Mouse (Mus musculus): Measurements from ENCODE around the gene Pik3r2.

The Pik3r2 gene

DNA sequence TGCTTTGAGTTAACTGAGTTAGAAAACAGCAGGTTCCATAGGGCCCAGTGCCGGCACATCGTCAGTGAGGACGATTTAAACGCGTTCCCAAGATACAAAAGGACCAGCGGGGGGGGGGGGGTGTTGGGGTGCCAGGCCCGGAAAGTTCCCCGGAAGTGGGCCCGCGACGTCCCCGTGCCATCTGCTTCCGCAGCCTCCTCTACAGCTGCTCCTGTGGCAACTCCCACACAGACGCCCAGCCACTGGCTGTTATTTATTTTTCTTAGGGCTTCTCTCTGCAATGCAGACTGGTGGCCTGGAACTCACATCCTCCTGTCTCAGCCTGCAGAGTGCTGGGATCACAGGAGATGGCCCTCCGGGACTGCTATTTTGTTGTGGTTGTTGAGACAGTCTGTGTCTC lies 24.6 kb upstream of the Pik3r2 start:
- DNase-seq (ENCODE audit: low spot score in 2 of 2): peak in 1 of 2 experiments; percentile 57

DNA sequence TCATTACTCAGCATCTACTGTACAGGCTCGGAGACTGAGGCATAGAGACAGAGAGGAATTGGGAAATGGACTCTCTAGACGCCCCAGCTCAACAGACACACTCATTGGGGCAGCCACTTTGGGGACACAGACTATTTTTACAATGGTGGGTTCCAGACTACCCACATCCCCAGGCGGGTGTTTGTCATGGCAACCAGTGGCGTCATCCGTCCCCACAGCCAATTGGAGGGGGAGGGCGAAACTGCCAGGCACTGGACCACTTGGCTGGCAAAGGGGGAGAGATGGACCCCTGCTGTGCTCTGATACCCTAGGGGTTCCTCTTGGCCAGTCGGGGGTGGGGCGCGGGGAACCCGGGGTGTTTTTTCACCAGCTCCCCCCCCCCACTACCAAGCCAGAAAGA lies 24.1 kb upstream of the Pik3r2 start:
- peak in 1 of 2 experiments; percentile 57 for DNase-seq (ENCODE audit: low spot score in 2 of 2)

GRCm38 (mm10) chr8:70798281-70798680 lies 21.8 kb upstream of the Pik3r2 start:
- no peak for DNase-seq (ENCODE audit: low spot score in 2 of 2)

GRCm38 (mm10) chr8:70797081-70798070 lies 20.9 kb upstream of the Pik3r2 start:
- peak; percentile 64 to 74 for DNase-seq (ENCODE audit: low spot score in 2 of 2)

DNA sequence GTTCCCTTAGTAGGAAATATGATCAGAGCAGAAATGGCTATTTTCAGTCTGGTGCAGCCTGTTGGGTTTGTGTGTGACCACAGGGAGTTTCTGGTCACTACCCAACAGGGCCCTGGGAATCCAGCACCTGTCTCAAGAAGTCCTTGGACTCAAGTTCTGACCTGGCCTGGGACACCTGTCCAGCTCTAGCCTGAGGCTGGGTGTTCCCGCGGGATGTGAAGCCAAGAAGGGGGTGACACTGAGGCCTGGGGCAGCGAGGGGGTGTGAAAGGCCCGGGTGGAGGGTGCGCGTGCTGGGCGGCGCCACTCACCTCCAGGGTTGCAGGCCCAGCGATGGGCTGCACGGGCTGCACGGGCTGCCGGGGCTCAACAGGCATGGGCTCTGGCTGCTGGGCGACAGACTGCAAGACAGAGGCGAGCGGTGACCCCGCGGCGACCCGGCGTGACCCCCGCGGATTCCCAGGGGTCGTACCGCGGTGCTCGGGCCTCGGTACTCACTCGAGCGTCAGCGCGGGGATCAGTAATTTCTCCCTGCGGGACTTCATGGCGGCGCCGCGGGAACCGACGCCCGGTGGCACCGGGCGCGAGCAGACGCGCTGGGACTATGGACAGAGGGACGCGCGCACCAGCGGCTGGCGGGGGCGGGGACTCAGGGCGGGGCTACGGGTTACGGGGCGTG lies 20.0 kb upstream of the Pik3r2 start:
- DNase-seq (ENCODE audit: low spot score in 2 of 2): no peak

GRCm38 (mm10) chr8:70795370-70795769 lies 18.9 kb upstream of the Pik3r2 start:
- DNase-seq (ENCODE audit: low spot score in 2 of 2): no peak

DNA sequence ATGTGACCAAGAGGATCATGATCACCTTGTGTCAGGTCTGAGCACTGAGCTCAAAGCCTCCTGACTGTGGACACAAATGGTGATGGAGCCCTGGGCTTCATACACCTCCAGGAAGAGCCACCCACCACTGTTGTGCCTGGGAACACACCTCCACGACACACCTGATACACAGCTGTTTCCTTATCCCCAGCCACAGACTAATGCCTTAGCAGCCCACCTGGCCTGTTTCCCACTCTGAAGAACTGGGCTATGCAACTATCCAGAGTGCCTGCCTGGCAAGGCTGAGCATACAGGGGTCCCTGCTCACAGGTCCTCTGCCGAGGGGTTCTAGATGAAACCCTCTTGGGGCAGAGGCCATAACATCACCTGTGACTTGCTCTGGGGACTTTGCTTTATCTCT lies 17.7 kb upstream of the Pik3r2 start:
- DNase-seq (ENCODE audit: low spot score in 2 of 2): no peak

- DNase-seq (ENCODE audit: low spot score in 2 of 2): no peak
Observed at GRCm38 (mm10) chr8:70792700-70793099, 16.2 kb upstream of the Pik3r2 start.

DNA sequence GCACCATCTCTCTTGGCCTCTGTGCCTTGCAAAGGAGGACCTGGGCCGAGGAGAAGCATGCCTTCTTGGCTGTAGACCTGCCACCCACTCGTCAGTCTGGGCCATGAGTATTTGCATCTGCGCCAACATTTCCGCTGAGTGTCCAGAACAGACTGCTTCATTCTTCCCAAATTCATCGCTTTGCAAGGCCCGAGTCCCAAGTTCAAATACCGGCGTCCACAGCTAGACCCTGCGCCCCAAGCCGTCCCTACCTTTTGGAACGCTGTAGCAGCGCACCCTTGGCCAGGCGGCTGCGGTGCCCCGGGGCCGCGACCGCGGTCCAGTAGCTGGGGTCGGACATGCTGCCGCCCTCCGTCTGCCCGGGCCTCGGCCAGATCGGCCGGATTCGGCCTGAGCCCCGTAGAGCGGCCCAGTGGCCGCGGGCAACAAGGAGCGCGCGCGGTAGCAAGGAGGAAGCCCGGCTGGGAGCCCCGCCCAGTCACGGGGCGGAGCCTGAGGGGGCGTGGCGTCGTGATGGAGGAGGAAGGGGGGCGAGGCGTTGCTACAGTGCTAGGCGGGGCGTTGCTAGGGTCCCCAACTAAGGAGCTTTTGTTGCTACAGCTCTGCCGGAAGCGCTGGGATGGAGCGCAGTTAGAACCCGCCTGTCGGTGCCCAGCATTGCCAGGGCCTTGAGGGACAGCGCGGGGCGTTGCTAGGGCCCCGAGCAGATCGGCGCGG lies 15.6 kb upstream of the Pik3r2 start:
- peak; percentile 92 for DNase-seq (ENCODE audit: low spot score in 2 of 2)

DNA sequence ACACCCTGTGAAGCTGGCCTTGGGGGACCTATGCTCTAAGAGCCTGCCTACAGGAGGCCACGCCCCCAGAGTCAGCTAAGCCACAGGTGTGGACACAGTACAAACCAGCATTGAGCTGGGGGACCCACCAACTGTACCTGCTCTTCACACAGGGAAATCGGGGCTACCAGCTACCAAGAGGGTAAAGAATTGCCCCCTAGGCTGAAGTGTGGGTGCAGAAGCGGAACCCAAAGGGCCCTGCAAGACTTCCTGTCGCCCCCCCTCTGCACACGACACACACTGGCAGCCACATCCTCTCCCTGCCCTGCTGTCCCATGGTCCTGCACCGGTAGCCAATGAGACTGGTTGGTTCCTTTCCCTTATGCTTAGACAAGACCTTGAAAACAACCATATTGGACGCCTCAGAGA lies 14.8 kb upstream of the Pik3r2 start:
- no peak for DNase-seq (ENCODE audit: low spot score in 2 of 2)

GRCm38 (mm10) chr8:70790846-70791245 lies 14.3 kb upstream of the Pik3r2 start:
- no peak for DNase-seq (ENCODE audit: low spot score in 2 of 2)

DNA sequence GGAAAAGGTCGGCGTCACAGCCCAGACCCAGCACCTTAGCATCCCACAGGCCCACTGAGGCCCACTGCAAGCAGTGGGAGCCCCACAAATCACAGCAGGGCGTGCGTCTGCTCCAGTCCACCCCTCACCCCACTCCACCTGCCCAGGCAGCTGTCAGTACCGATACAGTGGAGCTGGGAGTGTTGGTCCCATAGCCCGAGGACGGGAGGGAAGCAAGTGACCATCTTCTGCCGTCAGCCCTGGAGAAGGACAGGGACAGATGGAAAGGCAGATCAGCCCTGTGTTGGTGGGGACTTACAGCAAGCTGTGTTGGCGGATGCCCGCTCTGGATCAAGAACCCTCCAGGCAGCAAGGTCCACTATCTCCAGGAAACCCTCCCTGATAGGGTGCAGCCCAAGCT lies 12.5 kb upstream of the Pik3r2 start:
- no peak for DNase-seq (ENCODE audit: low spot score in 2 of 2)

DNA sequence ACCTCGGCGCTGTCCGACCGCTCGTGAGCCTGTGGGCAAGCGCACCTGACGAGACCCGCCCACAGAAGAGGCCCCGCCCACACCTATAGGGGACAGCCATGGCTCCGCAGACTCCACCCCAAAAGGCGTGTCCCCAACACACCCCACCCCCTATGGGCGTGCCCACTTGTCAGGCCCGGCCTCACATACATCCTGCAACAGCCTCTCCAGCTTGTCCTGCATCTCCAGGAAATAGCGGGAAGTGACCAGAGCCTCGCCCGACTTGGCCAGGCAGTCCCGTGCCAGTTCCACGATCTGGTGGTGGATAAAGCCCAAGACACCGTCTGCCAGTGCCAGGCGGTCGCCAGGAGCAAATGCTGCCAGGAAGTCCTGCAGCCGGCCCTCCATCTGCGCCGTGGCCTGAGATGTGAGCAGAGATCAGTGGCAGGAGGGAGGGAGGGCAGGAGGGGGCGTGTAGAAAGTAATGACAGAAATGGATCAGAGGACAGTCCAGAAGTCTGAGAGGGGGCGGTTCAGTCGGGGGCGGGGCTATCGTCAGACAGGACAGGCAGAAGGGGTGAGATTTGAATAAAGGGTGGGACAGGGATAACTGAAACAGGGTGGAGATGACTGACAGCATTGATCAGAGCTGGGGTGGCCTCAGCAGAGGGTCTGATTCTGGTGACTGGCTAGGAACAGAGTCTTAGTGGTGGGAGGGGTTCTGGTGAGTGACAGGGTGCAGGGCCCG lies 11.6 kb upstream of the Pik3r2 start:
- DNase-seq (ENCODE audit: low spot score in 2 of 2): no peak

GRCm38 (mm10) chr8:70787051-70787445 lies 10.5 kb upstream of the Pik3r2 start:
- DNase-seq (ENCODE audit: low spot score in 2 of 2): no peak

- no peak for DNase-seq (ENCODE audit: low spot score in 2 of 2)
Observed at GRCm38 (mm10) chr8:70786291-70787050, 10.0 kb upstream of the Pik3r2 start.

DNA sequence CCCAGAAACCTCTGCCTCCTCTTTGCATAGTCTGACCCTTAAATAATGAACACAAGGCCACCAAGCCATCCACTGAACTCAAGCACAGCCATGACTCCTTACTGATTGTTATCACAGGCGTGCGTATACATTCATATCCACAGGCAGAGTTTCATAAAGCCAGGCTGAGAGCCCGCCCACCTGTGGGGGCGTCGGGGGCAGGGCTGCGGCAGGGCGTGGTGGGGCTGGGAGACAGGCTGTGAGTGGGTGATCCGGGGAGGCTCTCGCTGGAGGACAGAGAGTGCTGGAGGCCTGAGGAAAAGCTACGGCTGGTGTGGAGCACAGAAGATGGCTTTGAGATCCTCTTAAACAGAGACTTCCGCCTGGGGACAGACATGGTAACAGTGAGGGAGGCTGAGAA lies 3.6 kb upstream of the Pik3r2 start:
- DNase-seq (ENCODE audit: low spot score in 2 of 2): no peak

GRCm38 (mm10) chr8:70775851-70776495 lies 540 bp downstream of the Pik3r2 start:
- DNase-seq (ENCODE audit: low spot score in 2 of 2): no peak

DNA sequence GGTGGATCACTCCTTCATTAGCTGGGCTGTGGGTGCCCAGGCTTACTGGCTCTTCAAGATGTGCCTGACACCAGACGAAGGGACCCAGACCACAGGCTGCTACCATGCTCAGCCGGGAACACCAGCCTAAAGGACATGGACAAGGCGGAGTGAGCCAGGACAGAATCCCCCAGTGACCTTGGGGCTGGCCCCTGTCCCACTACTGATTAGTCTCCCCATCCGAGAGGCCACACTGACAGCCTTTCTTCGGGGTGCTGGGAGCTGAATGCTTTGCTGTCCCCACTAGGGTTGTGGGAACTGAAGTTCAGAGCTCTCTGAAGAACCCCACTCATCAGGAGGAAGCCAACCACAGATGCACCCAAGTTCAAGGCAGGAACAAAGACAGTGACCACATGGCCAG lies 1.3 kb downstream of the Pik3r2 start:
- no peak for DNase-seq (ENCODE audit: low spot score in 2 of 2)

DNA sequence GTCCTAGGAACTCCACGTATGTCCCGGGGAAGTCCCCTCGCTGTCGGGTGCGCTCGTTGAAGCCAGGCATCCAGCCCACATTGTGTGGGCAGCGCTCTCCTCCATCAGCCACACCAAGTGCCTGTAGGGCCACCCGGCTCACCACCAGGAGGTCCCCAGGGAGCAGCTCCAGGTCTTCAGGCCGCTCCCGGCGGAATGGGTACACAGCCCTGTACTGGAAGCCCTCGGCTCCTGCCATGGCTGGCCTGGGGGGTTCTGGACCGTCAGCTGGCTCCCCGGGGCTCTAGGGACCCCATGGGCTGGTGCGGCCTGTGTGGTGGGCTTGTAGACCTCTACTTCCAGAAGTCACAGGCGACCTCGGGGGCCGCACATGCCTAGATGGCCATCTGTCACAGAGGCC lies 1.8 kb downstream of the Pik3r2 start:
- no peak for DNase-seq (ENCODE audit: low spot score in 2 of 2)

DNA sequence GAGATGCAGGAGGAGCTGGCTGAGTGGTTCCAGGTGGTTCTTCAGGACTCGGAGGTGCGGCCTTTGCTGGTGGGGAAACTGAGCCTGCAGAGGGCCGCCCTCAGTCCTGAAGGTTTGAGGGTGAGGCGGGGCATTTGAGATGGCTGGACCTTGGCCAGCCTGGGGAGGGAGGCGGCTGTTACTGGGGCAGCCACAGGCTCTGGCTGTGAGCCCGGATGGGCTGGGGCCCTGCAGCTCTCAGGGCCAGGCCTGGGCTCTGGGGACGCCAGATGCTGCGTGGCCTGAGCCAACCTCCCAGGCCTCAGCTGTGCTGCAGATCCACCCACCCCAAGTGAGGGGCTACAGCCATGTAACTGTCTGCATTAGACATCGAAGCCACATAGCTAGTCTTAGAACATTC lies 2.7 kb downstream of the Pik3r2 start:
- no peak for DNase-seq (ENCODE audit: low spot score in 2 of 2)
